22 mouse cellular contexts compared by ENCODE assay signal in the genomic region with DNA sequence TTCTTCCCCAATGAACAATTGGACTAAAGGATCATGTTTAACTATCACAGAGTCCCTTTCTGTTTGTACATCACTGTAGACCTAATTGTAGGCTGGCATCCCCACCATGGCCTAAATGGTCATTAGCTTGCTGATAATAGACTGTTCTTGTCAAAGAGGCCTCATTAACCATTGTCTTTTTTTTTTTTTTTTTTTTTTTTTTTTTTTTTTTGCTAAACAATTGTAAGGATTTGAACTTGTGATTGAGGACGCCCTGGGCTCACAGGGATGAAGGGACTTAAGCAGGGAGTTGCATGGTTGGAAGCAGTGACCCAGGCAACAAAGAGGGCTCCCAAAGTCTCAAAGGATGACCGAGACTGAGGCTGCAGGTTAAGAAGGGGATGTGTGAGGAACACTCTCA.
DNase-seq lines count a peak whose midpoint lies in the region; ATAC-seq and TF ChIP-seq lines count a peak whose summit lies in the region.
"Had no signal": no experiment of that assay in that cellular context is flagged by ENCODE, and none has a peak within 500 bp of the region (broad histone marks: within the 10 kb centered on the region; RNA-seq: fewer than 3 reads in every experiment).

No protein-coding gene starts in this region.

- no peaks in the 10 kb centered on the region for H3K36me3 ChIP-seq in forebrain, embryonic 10.5 days (replicated peaks)
- H3K36me3 ChIP-seq in forebrain, embryonic 11.5 days (ENCODE audit: control insufficient read depth, insufficient read depth, low read length) = no peaks in the 10 kb centered on the region
- no peaks in the 10 kb centered on the region for H3K36me3 ChIP-seq in forebrain, embryonic 14.5 days (ENCODE audit: control insufficient read depth, insufficient read depth, low read length)
- H3K36me3 ChIP-seq in forebrain, embryonic 16.5 days (ENCODE audit: control insufficient read depth, insufficient read depth) = no peaks in the 10 kb centered on the region
- no peaks in the 10 kb centered on the region for H3K36me3 ChIP-seq in midbrain, embryonic 15.5 days (replicated peaks)
- H3K36me3 ChIP-seq in midbrain, embryonic 14.5 days (ENCODE audit: control insufficient read depth, insufficient read depth, low read length) = no peaks in the 10 kb centered on the region
- H3K36me3 ChIP-seq: embryonic facial prominence, embryonic 13.5 days; embryonic facial prominence, embryonic 15.5 days; forebrain, embryonic 15.5 days; G1E had no signal

- TF ChIP-seq CTCF in lung, adult 2 months (IDR thresholded peaks at IDR 0.05; ENCODE audit: insufficient read depth, low read length) = no peak

- H3K9ac ChIP-seq in forebrain, embryonic 11.5 days (ENCODE audit: low read length) = no peak overlapping the region
- no peak overlapping the region for H3K9ac ChIP-seq in forebrain, embryonic 14.5 days (ENCODE audit: low read length)
- no peak overlapping the region for H3K9ac ChIP-seq in forebrain, embryonic 16.5 days (replicated peaks; ENCODE audit: low read depth, low read length)
- no peak overlapping the region for H3K9ac ChIP-seq in midbrain, embryonic 15.5 days
- no peak overlapping the region for H3K9ac ChIP-seq in midbrain, embryonic 14.5 days (replicated peaks; ENCODE audit: low read length)
- H3K9ac ChIP-seq: embryonic facial prominence, embryonic 13.5 days; embryonic facial prominence, embryonic 15.5 days; forebrain, embryonic 15.5 days had no signal

- 42% methylated on average over 2 of the region's 2 CpGs for WGBS in forebrain, embryonic 10.5 days
- WGBS in forebrain, embryonic 11.5 days = 35% methylated on average over 2 of the region's 2 CpGs
- WGBS in forebrain, embryonic 14.5 days = 12% methylated on average over 2 of the region's 2 CpGs
- WGBS in forebrain, embryonic 16.5 days = 20% methylated on average over 2 of the region's 2 CpGs
- WGBS in midbrain, embryonic 15.5 days = 51% methylated on average over 2 of the region's 2 CpGs
- 54% methylated on average over 2 of the region's 2 CpGs for WGBS in midbrain, embryonic 14.5 days
- 51% methylated on average over 2 of the region's 2 CpGs for WGBS in lung, adult 2 months

- H3K9me3 ChIP-seq in forebrain, embryonic 10.5 days = no peaks in the 10 kb centered on the region
- H3K9me3 ChIP-seq in forebrain, embryonic 11.5 days (ENCODE audit: control insufficient read depth, low read length) = no peaks in the 10 kb centered on the region
- H3K9me3 ChIP-seq in forebrain, embryonic 14.5 days (replicated peaks; ENCODE audit: control insufficient read depth, low read length) = no peaks in the 10 kb centered on the region
- no peaks in the 10 kb centered on the region for H3K9me3 ChIP-seq in forebrain, embryonic 16.5 days (ENCODE audit: control insufficient read depth, low read length)
- no peaks in the 10 kb centered on the region for H3K9me3 ChIP-seq in midbrain, embryonic 15.5 days
- H3K9me3 ChIP-seq in midbrain, embryonic 14.5 days (ENCODE audit: control insufficient read depth, low read length) = 0 out of 2 replicates have a peak, but pooled peaks cover 3% of the 10 kb centered on the region
- H3K9me3 ChIP-seq: embryonic facial prominence, embryonic 13.5 days; embryonic facial prominence, embryonic 15.5 days; G1E had no signal

- no peak for DNase-seq in forebrain, embryonic 10.5 days (ENCODE audit: extremely low spot score, low spot score)
- no peak for DNase-seq in forebrain, embryonic 11.5 days (ENCODE audit: low spot score)
- DNase-seq in forebrain, embryonic 14.5 days (ENCODE audit: low spot score) = peak; percentile 32
- DNase-seq in midbrain, embryonic 14.5 days = no peak
- DNase-seq in retina, postnatal 1 day = peak; percentile 89
- DNase-seq in lung, adult 2 months = no peak
- DNase-seq: adrenal gland, adult 8-10 months; adrenal gland, postnatal 14 days; B cell, adult 2 months; cerebellum, adult 11 months; cerebellum, adult 8-10 months; cerebellum, adult 9-11 months; cerebellum, postnatal 36 days had no signal

- TF ChIP-seq POLR2A in lung, adult 2 months (IDR thresholded peaks at IDR 0.05; ENCODE audit: borderline replicate concordance, extremely low read depth, low read depth, low read length) = no peak

- peak overlapping the region; percentile 63 for H3K27ac ChIP-seq in forebrain, embryonic 10.5 days
- H3K27ac ChIP-seq in forebrain, embryonic 11.5 days (ENCODE audit: low read depth, low read length) = no peak overlapping the region
- H3K27ac ChIP-seq in forebrain, embryonic 14.5 days (ENCODE audit: low read depth, low read length) = no peak overlapping the region
- H3K27ac ChIP-seq in forebrain, embryonic 16.5 days (ENCODE audit: low read length) = no peak overlapping the region
- H3K27ac ChIP-seq in midbrain, embryonic 15.5 days = 0 out of 2 replicates have a peak overlapping the region, but pooled peaks have one; percentile 29
- H3K27ac ChIP-seq in midbrain, embryonic 14.5 days (replicated peaks; ENCODE audit: low read depth, low read length) = no peak overlapping the region
- H3K27ac ChIP-seq: embryonic facial prominence, embryonic 13.5 days; embryonic facial prominence, embryonic 15.5 days; forebrain, embryonic 15.5 days had no signal

- H3K4me1 ChIP-seq in forebrain, embryonic 10.5 days = peaks cover 13% of the 10 kb centered on the region
- no peaks in the 10 kb centered on the region; the same call in 1 of the 2 replicates for H3K4me1 ChIP-seq in forebrain, embryonic 11.5 days (replicated peaks; ENCODE audit: control insufficient read depth, insufficient read depth, low read length)
- H3K4me1 ChIP-seq in forebrain, embryonic 14.5 days (ENCODE audit: control insufficient read depth, insufficient read depth, low read length) = no peaks in the 10 kb centered on the region
- H3K4me1 ChIP-seq in forebrain, embryonic 16.5 days (replicated peaks; ENCODE audit: control insufficient read depth, insufficient read depth, low read length) = peaks cover 2% of the 10 kb centered on the region; the same call in 1 of the 2 replicates
- H3K4me1 ChIP-seq in midbrain, embryonic 15.5 days = 0 out of 2 replicates have a peak, but pooled peaks cover 3% of the 10 kb centered on the region
- H3K4me1 ChIP-seq in midbrain, embryonic 14.5 days (ENCODE audit: control insufficient read depth, insufficient read depth, low read length) = no peaks in the 10 kb centered on the region
- no peaks in the 10 kb centered on the region for H3K4me1 ChIP-seq in lung, adult 2 months (ENCODE audit: control insufficient read depth, insufficient read depth, low read length)
- H3K4me1 ChIP-seq: embryonic facial prominence, embryonic 13.5 days; embryonic facial prominence, embryonic 15.5 days had no signal

- no peak overlapping the region for H3K4me3 ChIP-seq in forebrain, embryonic 10.5 days
- no peak overlapping the region for H3K4me3 ChIP-seq in forebrain, embryonic 11.5 days (ENCODE audit: low read depth, low read length)
- H3K4me3 ChIP-seq in forebrain, embryonic 14.5 days (ENCODE audit: low read depth, low read length) = no peak overlapping the region
- no peak overlapping the region for H3K4me3 ChIP-seq in forebrain, embryonic 16.5 days (replicated peaks; ENCODE audit: low read length)
- no peak overlapping the region for H3K4me3 ChIP-seq in midbrain, embryonic 15.5 days
- H3K4me3 ChIP-seq in midbrain, embryonic 14.5 days (replicated peaks; ENCODE audit: low read depth, low read length) = no peak overlapping the region
- no peak overlapping the region for H3K4me3 ChIP-seq in lung, adult 2 months (replicated peaks; ENCODE audit: extremely low read depth, low read depth, low read length)
- H3K4me3 ChIP-seq: embryonic facial prominence, embryonic 13.5 days; embryonic facial prominence, embryonic 15.5 days; erythroblast, embryonic 14.5 days; forebrain, embryonic 15.5 days had no signal

- H3K27me3 ChIP-seq in forebrain, embryonic 10.5 days (ENCODE audit: poor library complexity, severe bottlenecking) = no peaks in the 10 kb centered on the region
- H3K27me3 ChIP-seq in forebrain, embryonic 11.5 days (ENCODE audit: control insufficient read depth, insufficient read depth, low read length) = no peaks in the 10 kb centered on the region
- H3K27me3 ChIP-seq in forebrain, embryonic 14.5 days (replicated peaks; ENCODE audit: control insufficient read depth, insufficient read depth, low read length) = no peaks in the 10 kb centered on the region
- no peaks in the 10 kb centered on the region for H3K27me3 ChIP-seq in forebrain, embryonic 16.5 days (replicated peaks; ENCODE audit: control insufficient read depth, insufficient read depth, low read length)
- H3K27me3 ChIP-seq in midbrain, embryonic 15.5 days (replicated peaks) = no peaks in the 10 kb centered on the region
- no peaks in the 10 kb centered on the region for H3K27me3 ChIP-seq in midbrain, embryonic 14.5 days (ENCODE audit: control insufficient read depth, insufficient read depth, low read length)
- H3K27me3 ChIP-seq: embryonic facial prominence, embryonic 13.5 days; embryonic facial prominence, embryonic 15.5 days; forebrain, embryonic 15.5 days had no signal

- H3K4me2 ChIP-seq in forebrain, embryonic 11.5 days (ENCODE audit: low read depth, low read length, severe bottlenecking) = no peak overlapping the region
- no peak overlapping the region for H3K4me2 ChIP-seq in forebrain, embryonic 14.5 days (ENCODE audit: low read length)
- no peak overlapping the region for H3K4me2 ChIP-seq in forebrain, embryonic 16.5 days (ENCODE audit: low read length)
- no peak overlapping the region for H3K4me2 ChIP-seq in midbrain, embryonic 15.5 days
- H3K4me2 ChIP-seq in midbrain, embryonic 14.5 days (ENCODE audit: low read length) = no peak overlapping the region
- H3K4me2 ChIP-seq: embryonic facial prominence, embryonic 13.5 days; embryonic facial prominence, embryonic 15.5 days; forebrain, embryonic 15.5 days had no signal

- ATAC-seq in forebrain, embryonic 11.5 days (replicated peaks; ENCODE audit: low FRiP score) = no peak
- no peak for ATAC-seq in forebrain, embryonic 14.5 days
- no peak for ATAC-seq in forebrain, embryonic 16.5 days
- no peak for ATAC-seq in midbrain, embryonic 15.5 days (replicated peaks)
- no peak for ATAC-seq in midbrain, embryonic 14.5 days (ENCODE audit: low FRiP score, low TSS enrichment)
- ATAC-seq: activated CD4-positive, CD25-positive, alpha-beta regulatory T cell, adult 4 months; CD4-positive, CD25-positive, alpha-beta regulatory T cell, adult 4 months had no signal

Comparison
In these comparisons a context has a peak if more than half of its experiments do, and no peak if none do; other contexts are left out.
1. DNase-seq: peak in forebrain, embryonic 14.5 days (single experiment) and retina, postnatal 1 day (single experiment); none in forebrain, embryonic 10.5 days (single experiment), forebrain, embryonic 11.5 days (single experiment), midbrain, embryonic 14.5 days (single experiment) and lung, adult 2 months (single experiment).
2. H3K27ac ChIP-seq: peak in forebrain, embryonic 10.5 days (single experiment) and midbrain, embryonic 15.5 days (single experiment); none in forebrain, embryonic 11.5 days (single experiment), forebrain, embryonic 14.5 days (single experiment), forebrain, embryonic 16.5 days (single experiment) and midbrain, embryonic 14.5 days (single experiment).